Mouse (Mus musculus): ENCODE data around the gene Pnp. TPM values are rescaled to one million over a fixed set of nuclear protein-coding genes. Genes with fewer than 3 reads are reported as not detected.
"Not testable (repeated sequence)": the region's sequence is repeated elsewhere in the genome, so short reads cannot be mapped to it uniquely, and the experiment has no call there.

Pnp gene
- polyA plus RNA-seq, 1 experiment from 2014 or later: 88.3 TPM

DNA sequence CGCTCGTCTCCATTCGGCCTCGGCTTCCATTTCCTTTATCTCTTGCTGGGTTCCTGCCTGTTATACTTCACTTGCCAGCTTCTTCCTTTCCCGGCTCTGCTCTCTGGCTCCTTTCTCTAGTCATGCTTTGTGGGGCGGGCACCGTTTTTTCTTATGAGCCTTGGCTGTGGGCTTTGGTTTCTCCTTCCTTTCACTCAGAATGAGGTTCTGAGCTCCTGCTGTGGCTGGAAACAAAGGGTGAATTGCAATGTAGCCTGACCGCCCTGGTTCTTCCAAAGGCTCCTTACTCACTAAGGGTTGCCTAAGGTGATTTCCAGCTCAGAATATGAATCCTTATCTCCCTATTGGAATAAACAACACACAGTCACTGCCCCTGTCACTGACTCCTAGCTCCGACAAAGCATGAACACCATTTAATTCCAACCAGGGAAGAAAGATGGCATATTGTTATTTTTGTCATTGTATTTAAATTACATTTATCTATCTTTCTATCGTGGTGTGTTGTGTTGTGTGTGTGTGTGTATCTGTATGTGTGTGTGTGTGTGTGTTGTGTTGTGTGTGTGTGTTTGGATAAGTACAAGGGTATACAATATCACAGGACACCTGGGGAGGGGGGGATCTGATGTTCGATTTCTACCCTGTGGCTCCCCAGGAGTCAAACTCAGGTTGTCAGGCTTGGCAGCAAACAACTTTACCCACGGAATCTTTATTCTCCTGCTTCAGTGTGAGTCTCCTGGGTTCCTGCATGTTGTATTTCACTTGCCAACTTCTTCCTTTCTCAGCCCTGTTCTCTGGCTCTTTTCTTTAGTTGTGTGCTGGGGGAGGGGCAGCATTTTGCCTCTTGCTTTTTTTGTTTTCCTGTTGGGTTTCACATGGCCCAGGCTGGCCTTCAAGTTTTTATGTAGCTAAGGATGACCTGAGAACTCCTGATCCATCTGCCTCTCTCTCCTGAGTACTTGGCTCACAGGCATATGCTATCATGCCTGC, 39.0 kb downstream of the Pnp start:
- DNase-seq (ENCODE audit: low spot score): no peak
- Histone ChIP-seq H3K27me3 (ENCODE audit: low read depth, poor library complexity, severe bottlenecking) (no peaks in the 10 kb centered on the region), H3K4me1 (0 out of 2 replicates have a peak, but pooled peaks cover 3% of the 10 kb centered on the region), H3K9me3 (replicated peaks) (no peaks in the 10 kb centered on the region), H3K4me3 (no peak overlapping the region), H3K27ac (no peak overlapping the region), H3K36me3 (no peaks in the 10 kb centered on the region)
- WGBS: 48% methylated on average over 12 of the region's 12 CpGs

DNA sequence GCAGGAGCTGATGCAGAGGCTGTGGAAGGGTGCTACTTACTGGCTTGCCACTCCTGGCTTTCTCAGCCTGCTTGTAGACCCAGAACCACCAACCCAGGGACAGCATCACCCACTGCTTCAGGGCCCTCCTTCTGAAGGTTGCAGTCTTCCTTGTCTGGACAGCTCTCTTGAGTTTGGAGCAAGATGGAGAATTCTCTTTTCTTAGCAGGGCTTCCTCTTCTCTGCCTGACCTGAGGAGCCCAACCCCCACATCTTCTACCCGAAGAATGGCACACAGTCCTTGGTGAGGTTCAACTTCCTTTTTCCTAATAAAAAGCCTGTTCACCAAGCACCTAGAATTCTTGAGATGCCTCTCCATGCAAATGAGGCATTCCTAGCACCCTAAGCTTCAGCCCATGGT, 39.9 kb downstream of the Pnp start:
- no peak for DNase-seq (ENCODE audit: low spot score)
- Histone ChIP-seq H3K9me3 (replicated peaks) (no peaks in the 10 kb centered on the region), H3K36me3 (no peaks in the 10 kb centered on the region), H3K27me3 (ENCODE audit: low read depth, poor library complexity, severe bottlenecking) (no peaks in the 10 kb centered on the region), H3K4me1 (0 out of 2 replicates have a peak, but pooled peaks cover 3% of the 10 kb centered on the region), H3K4me3 (no peak overlapping the region), H3K27ac (no peak overlapping the region)
- 80% methylated on average over 1 of the region's 1 CpGs for WGBS

DNA sequence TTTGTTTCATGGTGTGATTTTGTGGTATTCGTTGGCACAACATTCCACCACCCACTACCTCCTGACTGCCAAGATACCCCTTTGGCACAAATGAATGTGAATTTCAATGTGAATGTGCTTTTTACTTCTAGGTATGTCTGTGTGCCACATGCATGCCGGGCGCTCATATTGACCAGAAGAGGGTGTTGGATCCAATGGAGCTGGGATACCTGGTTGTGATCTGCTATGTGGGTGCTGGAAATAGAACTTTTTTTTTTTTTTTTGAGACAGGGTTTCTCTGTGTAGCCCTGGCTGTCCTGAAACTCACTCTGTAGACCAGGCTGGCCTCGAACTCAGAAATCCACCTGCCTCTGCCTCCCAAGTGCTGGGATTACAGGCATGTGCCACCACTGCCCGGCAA, 42.2 kb downstream of the Pnp start:
- H3K4me1 ChIP-seq: not testable (repeated sequence)

GRCm38 (mm10) chr14:50973700-50974099, 42.8 kb downstream of the Pnp start:
- no peaks in the 10 kb centered on the region for H3K27me3 ChIP-seq (ENCODE audit: low read depth, poor library complexity, severe bottlenecking)
- H3K4me3 ChIP-seq: no peak overlapping the region
- WGBS: 44% methylated on average over 4 of the region's 4 CpGs
- no peaks in the 10 kb centered on the region for H3K9me3 ChIP-seq (replicated peaks)
- no peak overlapping the region for H3K27ac ChIP-seq
- H3K4me1 ChIP-seq: 0 out of 2 replicates have a peak, but pooled peaks cover 3% of the 10 kb centered on the region
- no peaks in the 10 kb centered on the region for H3K36me3 ChIP-seq
- no peak for DNase-seq (ENCODE audit: low spot score)

More for the DNA sequence above, 42.2 kb downstream of the Pnp start:
- not testable (repeated sequence) for H3K27ac ChIP-seq; H3K9me3 ChIP-seq (replicated peaks); DNase-seq (ENCODE audit: low spot score); H3K36me3 ChIP-seq; H3K4me3 ChIP-seq; H3K27me3 ChIP-seq (ENCODE audit: low read depth, poor library complexity, severe bottlenecking)
- 95% methylated on average over 5 of the region's 5 CpGs for WGBS

DNA sequence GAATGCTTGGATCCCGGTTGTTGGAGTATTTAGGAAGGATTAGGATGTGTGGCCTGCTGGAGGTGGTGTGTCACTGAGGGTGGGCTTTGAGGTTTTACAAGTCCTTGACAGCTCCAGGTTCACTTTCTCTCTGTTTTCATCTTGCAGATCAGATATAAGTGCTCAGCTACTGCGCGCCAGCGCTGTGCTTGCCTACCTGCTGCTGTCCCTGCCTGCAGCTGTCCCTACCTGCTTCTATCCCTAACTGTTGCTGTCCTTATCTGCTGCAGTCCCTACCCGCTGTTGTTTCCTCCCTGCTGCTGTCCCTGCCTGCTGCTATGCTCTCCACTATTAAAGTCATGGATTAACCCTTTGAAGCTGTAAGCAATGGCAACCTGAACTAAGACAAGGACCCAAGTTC, 44.1 kb downstream of the Pnp start:
- Histone ChIP-seq H3K27ac (no peak overlapping the region), H3K27me3 (ENCODE audit: low read depth, poor library complexity, severe bottlenecking) (no peaks in the 10 kb centered on the region), H3K4me3 (no peak overlapping the region), H3K4me1 (0 out of 2 replicates have a peak, but pooled peaks cover 3% of the 10 kb centered on the region), H3K36me3 (no peaks in the 10 kb centered on the region), H3K9me3 (replicated peaks) (no peaks in the 10 kb centered on the region)
- WGBS: 63% methylated on average over 5 of the region's 5 CpGs
- DNase-seq (ENCODE audit: low spot score): no peak

- Histone ChIP-seq H3K36me3 (no peaks in the 10 kb centered on the region), H3K27ac (no peak overlapping the region), H3K4me3 (no peak overlapping the region), H3K4me1 (no peaks in the 10 kb centered on the region), H3K9me3 (replicated peaks) (no peaks in the 10 kb centered on the region), H3K27me3 (ENCODE audit: low read depth, poor library complexity, severe bottlenecking) (no peaks in the 10 kb centered on the region)
- DNase-seq (ENCODE audit: low spot score): no peak
- 48% methylated on average over 9 of the region's 9 CpGs for WGBS
Measured at GRCm38 (mm10) chr14:50976674-50977073, 45.8 kb downstream of the Pnp start.

DNA sequence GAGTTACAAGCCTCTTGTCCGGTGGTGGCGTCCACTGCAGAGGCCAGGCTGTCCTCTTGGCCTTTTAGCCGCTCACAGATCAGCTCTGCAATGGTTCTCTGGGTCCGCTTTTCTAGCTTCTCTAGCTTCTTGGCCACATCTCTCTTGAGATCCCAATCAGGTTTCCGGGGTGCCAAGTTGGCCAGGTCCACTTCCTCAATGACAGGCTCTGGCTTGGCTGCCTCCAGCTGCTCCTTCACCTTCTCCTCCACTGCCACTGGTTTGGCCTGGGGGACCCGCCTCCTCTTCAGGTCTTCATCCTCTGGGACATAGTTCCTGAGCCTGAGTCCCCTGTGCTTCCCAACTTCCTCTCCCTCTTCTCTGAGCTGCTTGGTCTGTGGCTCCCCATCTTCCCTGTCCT, 47.6 kb downstream of the Pnp start:
- H3K36me3 ChIP-seq; H3K27ac ChIP-seq; DNase-seq (ENCODE audit: low spot score); H3K4me3 ChIP-seq; H3K4me1 ChIP-seq; H3K9me3 ChIP-seq (replicated peaks); H3K27me3 ChIP-seq (ENCODE audit: low read depth, poor library complexity, severe bottlenecking): not testable (repeated sequence)
- WGBS: 96% methylated on average over 6 of the region's 6 CpGs

- Histone ChIP-seq H3K36me3 (no peaks in the 10 kb centered on the region), H3K27ac (no peak overlapping the region), H3K9me3 (replicated peaks) (no peaks in the 10 kb centered on the region), H3K4me1 (no peaks in the 10 kb centered on the region), H3K4me3 (no peak overlapping the region), H3K27me3 (ENCODE audit: low read depth, poor library complexity, severe bottlenecking) (no peaks in the 10 kb centered on the region)
- no peak for DNase-seq (ENCODE audit: low spot score)
Measured at GRCm38 (mm10) chr14:50979631-50980030, 48.7 kb downstream of the Pnp start.

DNA sequence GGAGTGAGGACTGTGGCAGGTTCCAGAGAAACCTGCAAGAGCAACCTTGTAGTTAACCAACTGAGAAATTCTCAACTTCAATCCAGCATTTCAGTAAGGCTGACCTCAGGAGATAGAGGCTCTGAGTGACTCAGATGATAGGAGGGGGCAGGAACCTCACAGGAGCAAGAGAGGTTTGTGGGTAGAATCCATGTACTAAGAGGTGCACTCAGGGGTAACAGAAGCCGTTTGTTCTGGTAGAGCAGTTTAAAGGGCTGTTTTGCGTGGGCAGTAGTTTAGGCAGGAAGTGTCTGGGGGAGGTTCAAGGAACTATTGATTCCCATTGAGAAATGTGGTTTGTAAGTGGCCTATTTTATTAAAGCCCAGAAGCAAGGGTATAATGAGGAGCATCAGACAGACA, 50.3 kb downstream of the Pnp start:
- Histone ChIP-seq H3K4me1 (no peaks in the 10 kb centered on the region), H3K36me3 (no peaks in the 10 kb centered on the region), H3K4me3 (no peak overlapping the region), H3K27ac (no peak overlapping the region), H3K9me3 (replicated peaks) (no peaks in the 10 kb centered on the region), H3K27me3 (ENCODE audit: low read depth, poor library complexity, severe bottlenecking) (no peaks in the 10 kb centered on the region)
- no peak for DNase-seq (ENCODE audit: low spot score)
- 69% methylated on average over 2 of the region's 2 CpGs for WGBS

GRCm38 (mm10) chr14:50981837-50982236, 51.0 kb downstream of the Pnp start:
- H3K4me1 ChIP-seq: no peaks in the 10 kb centered on the region
- H3K27me3 ChIP-seq (ENCODE audit: low read depth, poor library complexity, severe bottlenecking): no peaks in the 10 kb centered on the region
- no peak overlapping the region for H3K4me3 ChIP-seq
- DNase-seq (ENCODE audit: low spot score): no peak
- no peaks in the 10 kb centered on the region for H3K9me3 ChIP-seq (replicated peaks)
- WGBS: 85% methylated on average over 5 of the region's 5 CpGs
- no peaks in the 10 kb centered on the region for H3K36me3 ChIP-seq
- H3K27ac ChIP-seq: no peak overlapping the region

DNA sequence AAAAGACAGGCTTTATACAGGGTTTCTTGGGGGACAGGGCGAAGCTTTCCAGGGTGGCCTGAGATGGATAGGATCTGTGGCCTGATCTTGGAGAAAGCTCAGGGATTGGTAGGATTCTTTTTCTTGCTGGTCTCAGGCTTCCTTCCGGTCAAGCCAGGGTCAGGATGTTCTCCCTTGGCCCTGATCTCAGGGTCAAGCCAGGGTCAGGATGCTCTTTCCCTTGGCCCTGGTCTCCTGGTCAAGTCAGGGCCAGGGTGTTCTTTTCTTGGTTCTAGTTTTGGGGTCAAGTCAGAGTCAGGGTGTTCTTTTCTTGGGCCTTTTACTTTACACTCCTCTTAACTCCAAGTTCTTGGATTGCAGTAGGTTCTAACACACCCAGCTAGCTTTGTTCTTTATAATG, 56.8 kb downstream of the Pnp start:
- WGBS: 86% methylated on average over 2 of the region's 2 CpGs
- Histone ChIP-seq H3K9me3 (replicated peaks) (no peaks in the 10 kb centered on the region), H3K4me1 (no peaks in the 10 kb centered on the region), H3K27me3 (ENCODE audit: low read depth, poor library complexity, severe bottlenecking) (no peaks in the 10 kb centered on the region), H3K36me3 (no peaks in the 10 kb centered on the region), H3K4me3 (no peak overlapping the region), H3K27ac (no peak overlapping the region)
- no peak for DNase-seq (ENCODE audit: low spot score)

GRCm38 (mm10) chr14:50991037-50991436, 60.2 kb downstream of the Pnp start:
- DNase-seq (ENCODE audit: low spot score): no peak
- Histone ChIP-seq H3K36me3 (no peaks in the 10 kb centered on the region), H3K27me3 (ENCODE audit: low read depth, poor library complexity, severe bottlenecking) (no peaks in the 10 kb centered on the region), H3K9me3 (replicated peaks) (no peaks in the 10 kb centered on the region), H3K27ac (no peak overlapping the region), H3K4me1 (no peaks in the 10 kb centered on the region), H3K4me3 (no peak overlapping the region)
- 88% methylated on average over 3 of the region's 3 CpGs for WGBS

DNA sequence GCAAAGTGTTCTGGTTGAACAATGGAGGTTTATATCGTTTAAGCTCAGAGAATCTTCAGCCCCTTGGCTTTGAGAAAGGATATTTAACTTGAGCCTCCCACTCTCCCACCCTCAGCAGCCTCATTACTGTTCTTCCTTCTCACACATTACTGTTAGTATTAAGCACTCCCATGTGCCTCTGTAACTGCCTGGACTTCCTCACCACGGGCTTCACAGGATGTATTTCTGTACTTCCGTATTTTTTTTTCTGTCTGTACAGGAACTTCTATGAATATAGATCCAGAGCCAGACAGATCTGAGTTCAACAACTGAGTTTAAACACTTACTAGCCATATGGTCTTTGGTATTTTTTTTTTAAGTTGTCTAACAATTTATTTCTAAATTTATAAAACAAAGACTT, 66.2 kb downstream of the Pnp start:
- no peak for DNase-seq (ENCODE audit: low spot score)
- no peaks in the 10 kb centered on the region for H3K36me3 ChIP-seq
- 73% methylated on average over 3 of the region's 3 CpGs for WGBS
- H3K4me3 ChIP-seq: no peak overlapping the region
- H3K9me3 ChIP-seq (replicated peaks): no peaks in the 10 kb centered on the region
- H3K4me1 ChIP-seq: no peaks in the 10 kb centered on the region
- H3K27me3 ChIP-seq (ENCODE audit: low read depth, poor library complexity, severe bottlenecking): no peaks in the 10 kb centered on the region
- no peak overlapping the region for H3K27ac ChIP-seq

All from limb, embryonic 10.5 days (tissue).